Mouse (Mus musculus) liver, embryonic 14.5 days (tissue): ENCODE measurements at regions not wholly inside any gene's neighbourhood (a gene's known extent, or its start where the extent isn't known, plus 50 kb on each side); places are given as distances from the start of the nearest gene placed in this dataset.

Experiments
- CTCF ChIP-seq: IDR thresholded peaks from 2 replicates; pipeline ENCODE4 v1.5.1; 2016; ENCODE audit warnings: antibody characterized with exemption, low read depth, control low read depth
- EP300 ChIP-seq: IDR thresholded peaks from 2 replicates; pipeline ENCODE4 v1.6.1; 2016; ENCODE audit warnings: antibody characterized with exemption, low read depth

DNA sequence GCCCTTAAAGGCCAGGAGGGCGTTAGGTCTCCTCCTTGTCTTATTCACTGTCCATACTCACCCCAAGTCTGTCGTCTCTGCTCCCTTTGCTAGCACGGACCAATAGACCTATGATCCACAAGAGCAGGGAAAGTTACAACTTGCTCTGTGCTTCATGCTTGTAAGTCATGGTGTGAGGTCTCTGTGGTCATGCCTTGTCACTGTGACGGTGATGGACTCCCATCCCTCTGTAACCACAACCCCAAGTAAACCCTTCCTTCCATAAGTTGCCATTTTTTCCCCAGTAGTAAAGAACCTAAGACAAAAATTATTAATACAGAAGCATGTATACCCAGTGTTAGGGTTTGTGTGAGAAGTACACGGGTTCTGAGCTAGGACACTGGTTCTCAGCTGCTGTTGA, 104.6 kb upstream of the Satb1 start:
- TF ChIP-seq CTCF (no peak), EP300 (no peak)
